Mouse (Mus musculus) ES-CJ7 (cell line): ENCODE results near the gene Aebp2.
A peak's percentile ranks its signal among the peaks of the same experiment; 100 is the strongest.

Experiments used
- DNase-seq: peaks from one replicate; pipeline ENCODE4 v3.0.0; 2011; ENCODE audit warnings: low read depth, low spot score

Aebp2 gene

DNA sequence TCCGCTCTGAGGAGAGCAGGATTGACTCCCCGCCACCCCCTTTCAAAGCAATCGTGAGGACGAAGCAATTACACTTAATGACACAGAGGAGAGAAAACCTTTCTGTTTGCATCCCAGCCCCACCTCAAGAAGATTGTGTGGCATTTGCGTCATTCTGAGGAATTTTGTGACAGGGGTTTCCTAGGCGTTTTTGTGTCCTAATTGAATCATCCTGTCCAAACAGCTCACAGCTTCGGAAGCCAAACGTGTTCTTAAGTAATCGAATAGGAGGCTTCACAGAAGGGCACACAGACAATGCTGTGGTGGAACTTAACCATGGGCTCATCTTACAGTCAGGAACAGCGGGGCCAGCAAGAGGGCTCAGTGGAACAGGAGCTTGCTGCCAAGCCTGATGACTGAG, 15.9 kb upstream of the Aebp2 start:
- peak; percentile 52 for DNase-seq

DNA sequence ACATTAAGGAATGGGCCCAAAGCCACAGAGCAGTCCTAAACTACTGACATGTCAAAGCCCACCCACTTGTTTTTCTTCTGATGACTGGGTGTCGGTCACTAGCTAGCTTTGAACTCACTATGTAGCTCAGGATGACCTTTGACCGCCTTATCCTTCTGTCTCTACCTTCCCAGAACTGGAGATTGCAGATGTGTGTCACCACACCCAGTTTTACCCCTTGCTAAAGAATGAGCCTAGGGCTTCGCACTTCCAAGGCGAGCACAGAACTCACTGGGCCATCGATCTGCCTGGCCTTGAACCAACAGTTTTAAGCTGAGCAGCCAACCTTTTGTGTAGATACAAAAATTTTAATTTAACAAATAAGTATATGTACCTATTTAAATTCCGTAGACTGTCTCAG, 13.8 kb upstream of the Aebp2 start:
- DNase-seq: peak; percentile 93

DNA sequence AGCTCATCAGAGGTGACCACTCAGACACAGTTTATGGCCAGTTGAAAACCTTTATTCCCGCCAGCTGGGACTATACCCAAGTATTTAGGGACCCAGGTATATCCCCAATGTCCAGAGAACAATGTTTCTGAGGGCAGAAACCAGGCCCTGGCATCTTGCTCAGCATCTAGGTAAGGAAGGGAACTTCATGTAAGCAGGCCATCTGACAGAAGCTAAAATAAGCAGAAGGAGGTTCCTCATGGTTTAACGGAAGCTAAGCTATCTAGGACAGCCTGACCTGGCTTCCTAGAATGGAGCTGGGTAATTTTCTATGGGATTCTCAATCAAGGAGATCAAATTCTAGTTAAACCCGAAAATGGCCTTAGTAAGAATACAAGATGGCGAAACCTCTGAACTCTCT, 12.9 kb upstream of the Aebp2 start:
- no peak for DNase-seq

DNA sequence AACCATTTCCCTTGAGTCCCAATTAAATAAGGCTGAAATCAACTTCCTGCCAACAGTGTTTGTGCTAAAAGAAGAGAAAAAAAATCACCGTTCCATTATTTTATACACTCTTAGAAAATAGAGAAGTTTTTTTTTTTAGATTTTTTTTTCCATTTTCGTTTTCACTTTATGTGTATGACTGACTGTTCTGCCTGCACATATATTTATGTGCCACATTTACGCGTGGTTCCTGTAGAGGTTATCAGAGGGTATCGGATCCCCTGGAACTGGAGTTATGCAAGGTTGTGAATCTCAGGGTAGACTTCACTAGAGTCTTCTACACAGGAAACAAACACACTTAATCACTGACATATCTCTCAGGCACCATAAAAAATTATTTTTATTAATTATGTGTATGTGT, 12.3 kb upstream of the Aebp2 start:
- no peak for DNase-seq

DNA sequence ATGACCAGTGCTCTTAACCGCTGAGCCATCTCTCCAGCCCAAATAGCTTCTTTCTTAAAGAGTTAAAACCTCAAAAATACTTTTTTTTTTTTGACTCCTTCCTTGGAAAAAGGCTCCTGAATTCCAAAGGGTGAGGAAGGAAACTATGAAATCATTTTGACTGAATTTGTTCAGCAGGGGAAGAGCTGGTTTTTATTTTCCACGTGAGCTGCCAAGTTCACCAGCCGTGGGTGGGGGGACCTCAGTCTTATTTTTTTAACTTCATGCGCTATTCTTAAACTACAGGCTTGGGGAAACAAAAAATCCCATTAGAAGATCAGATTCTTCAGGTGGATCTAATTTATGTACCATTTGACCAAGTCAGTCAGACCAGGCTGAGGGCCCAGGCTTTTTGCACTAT, 11.2 kb upstream of the Aebp2 start:
- no peak for DNase-seq

DNA sequence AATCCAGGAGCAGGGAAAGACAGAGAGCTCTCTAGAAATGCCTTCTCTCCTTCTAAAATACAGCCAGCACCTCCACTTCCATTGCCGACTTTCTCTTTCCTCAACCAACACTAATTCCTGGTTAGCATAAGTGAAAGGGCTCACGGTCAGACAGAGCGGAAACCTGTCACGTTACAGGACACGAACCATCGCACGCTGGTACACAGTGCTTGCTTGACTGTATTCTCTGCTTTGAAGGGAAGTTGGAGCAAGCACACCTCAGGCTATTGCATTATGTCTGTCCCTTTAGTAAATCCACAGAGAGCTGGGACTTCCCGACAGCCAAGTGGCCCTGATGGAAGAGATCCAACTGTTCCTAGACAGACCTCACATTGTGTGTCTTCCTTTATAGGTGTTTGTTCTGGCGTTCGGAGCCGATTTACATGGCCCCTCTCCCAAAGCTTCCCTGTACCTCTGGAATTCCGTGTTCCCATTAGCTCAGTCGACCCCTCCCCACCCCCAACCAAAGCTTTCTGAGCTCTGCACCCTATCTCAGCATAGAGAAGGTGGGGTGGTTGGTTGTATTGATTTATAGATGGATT, 10.5 kb upstream of the Aebp2 start:
- no peak for DNase-seq

DNA sequence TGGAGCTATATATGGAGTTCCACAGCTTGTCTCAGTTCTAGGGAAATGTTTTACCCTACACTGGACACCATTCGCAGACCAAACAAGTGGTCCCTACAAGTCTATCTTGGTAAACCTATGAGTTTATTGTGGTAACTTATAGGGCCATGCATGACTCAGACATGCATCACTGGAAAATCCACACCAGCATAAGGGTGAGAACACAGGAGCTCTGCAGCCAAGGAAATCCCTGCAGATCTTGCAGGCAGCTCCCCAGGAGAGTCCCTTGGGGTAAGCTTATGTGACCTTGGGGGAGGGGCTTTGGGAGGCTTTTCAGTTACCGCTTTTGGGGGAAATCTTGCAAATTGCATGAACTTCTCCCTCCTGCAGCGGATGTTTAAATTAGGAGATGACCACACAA, 8.6 kb upstream of the Aebp2 start:
- DNase-seq: no peak

DNA sequence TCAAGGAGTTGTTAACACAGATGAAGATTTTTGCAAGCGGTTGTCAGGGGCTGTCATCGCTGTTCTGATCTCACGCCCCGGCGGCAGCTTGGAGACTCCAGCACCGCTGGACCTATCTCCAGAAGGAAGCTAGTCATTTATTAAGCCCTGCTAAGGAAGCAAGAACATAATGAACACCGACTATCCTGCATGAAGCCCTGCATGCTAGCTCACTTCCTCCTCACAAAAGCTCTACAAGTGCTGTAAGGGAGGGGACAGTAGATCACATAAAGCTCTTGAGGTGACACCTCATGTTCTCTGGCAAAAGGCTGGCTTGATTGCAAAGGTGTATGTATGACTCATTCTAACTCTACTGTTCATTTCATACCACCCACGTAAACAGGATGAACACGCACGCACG, 7.8 kb upstream of the Aebp2 start:
- DNase-seq: no peak

DNA sequence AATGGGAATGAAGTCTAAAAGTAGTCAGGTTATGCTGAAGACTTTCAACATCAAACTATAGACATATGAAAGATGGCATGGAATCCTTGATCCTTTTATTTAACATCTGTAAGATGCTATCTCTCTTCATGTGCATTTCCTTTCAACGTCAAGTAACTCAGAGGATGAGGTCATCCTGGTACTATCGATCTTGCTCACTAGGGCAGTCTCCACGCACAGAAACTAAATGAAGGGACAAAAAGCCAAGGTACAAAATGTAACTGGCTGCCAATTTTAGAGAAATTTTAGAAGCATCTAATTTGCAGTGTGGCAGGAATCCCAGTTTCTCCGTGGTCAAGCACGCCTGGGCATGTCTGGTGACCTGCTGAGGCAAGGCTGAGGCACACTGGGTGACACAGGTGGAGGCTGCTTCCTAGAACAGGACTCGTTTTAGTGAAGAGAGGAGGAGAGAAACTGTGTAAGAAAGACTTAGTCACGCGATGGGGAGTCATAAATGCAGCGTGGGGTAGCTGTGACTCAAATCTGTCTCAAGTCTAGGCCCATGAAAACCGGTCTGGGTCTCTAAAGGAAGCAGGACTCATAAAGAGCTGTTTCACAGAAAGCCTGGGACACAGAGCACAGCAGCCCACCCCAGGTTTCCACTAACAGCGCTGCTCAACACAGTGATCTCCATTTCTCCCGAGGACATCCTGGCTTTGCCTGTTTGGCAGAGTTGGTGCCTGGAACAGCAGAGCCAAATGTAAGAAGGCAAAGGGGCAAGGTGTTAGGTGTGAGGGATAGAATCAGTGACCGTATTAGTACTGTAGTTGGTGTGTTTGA, 1.7 kb upstream of the Aebp2 start:
- peak; percentile 50 for DNase-seq

DNA sequence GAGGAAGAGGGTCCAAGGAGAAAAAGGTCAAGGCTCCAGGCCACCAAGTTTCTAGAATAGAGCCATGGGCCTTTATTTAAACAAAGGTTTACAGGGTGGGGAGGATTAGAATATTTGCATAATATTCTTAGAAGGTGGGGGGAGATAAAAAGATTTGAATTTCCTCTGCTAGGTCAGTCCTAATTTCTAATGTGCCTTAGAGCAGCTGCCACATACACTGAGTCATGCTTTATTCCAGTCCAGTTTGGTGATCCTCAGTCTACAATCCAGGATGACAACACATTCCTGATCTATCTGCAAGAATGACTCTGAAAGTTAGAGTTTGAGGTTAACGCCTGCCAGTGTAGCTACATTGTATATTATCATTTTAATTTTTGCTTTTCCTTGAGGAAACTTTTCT, 841 bp upstream of the Aebp2 start:
- no peak for DNase-seq

DNA sequence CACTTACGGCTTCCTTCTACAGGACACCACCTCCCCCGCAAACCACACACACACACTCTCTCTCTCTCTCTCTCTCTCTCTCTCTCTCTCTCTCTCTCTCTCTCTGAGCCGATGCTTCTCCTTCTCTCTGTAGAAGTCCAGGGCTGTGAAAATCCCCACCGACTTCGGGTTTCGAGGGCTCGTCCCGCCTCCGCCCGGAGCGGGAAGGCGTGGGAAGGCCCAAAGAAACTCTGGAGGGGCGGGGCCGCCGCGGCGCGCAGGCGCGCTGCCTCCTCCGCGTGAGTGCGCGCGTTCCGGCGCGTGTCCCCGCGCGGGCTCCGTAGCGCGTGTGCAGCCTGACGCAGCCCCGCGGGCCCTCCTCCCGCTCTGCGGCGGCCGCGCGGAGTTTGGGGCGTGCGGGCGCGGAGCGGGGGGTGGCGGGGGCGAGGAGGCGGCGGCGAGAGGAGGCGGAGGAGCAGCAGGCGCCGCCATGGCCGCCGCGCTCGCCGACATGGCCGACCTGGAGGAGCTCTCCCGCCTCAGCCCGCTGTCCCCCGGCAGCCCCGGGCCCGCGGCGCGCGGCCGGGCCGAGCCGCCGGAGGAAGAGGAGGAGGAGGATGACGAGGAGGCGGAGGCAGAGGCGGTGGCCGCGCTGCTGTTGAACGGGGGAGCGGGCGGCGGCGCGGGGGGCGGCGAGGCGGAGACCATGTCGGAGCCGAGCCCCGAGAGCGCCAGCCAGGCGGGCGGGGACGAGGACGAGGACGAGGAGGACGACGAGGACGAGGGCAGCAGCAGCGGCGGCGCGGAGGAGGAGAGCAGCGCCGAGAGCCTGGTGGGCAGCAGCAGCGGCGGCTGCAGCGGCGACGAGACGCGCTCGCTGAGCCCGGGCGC, 998 bp downstream of the Aebp2 start:
- DNase-seq: peak; percentile 92

DNA sequence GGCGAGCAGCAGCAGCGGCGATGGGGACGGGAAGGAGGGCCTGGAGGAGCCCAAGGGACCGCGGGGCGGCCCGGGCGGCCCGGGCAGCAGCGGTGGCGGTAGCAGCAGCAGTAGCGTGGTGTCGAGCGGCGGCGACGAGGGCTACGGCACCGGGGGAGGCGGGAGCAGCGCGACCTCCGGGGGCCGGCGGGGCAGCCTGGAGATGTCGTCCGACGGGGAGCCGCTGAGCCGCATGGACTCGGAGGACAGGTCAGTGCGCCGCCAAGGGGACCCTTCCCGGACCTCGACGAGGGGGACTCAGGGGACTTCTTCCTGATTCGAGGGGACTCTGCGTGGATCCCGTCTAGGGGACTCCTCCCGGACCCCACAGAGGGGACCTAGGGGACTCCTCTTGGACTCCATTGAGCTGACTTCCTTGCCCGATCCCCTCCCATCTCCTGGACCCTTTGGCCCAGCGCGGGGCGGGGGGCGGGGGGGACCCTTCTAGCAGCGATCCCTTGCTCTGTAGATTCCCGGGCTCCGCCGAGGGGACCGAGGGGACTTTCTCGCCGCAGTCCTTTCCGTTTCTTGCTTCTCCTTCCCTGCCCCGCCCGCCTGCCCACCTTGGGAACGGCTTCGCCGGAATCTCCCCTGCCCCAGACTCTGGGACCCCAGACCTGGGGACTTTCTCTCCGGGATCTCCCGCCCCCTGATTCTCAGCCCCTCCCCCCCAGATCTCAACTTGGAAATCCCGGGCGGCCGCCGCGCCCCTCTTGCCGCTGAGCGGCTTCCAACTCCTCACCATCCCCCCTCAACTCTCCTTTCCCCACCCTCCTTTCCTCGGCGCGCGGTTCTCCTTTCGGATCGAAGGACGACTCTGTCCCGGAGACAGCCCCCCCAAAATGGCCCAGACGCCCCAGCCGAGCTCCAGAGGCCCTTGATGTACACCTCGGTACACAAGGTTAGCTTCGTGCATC, 1.9 kb downstream of the Aebp2 start:
- peak; percentile 64 for DNase-seq

DNA sequence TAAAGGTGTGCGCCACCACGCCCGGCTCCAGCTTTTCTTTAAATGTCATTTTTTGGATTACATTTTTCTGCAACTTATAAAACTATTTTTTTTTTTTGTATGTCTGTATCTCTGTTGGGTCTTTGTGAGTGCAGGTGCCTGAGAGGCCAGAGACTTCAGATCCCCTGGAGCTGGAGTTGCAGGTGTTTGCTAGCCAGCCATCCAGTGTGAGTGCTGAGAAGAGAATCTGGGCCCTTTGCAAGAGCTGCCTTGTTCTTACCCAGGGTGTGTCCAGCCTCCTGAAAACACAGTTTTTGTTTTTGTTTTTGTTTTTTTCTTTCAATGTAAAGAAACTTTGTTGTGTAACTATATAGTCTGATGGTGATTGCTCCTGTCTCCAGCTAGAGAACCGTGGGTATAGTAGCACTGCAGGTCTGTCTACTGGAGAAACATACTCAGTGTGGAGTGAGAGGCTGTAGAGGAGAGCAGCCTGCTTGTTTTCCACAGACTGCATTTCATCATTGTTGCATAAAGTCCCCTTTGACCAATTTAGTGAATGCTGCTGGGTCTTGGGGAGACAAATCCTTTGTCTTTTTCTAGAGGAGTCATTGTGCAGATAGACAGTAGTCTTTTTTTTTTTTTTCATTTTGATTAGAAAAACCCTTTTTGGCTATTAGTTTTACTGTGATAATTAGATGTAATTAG, 6.9 kb downstream of the Aebp2 start:
- DNase-seq: no peak

DNA sequence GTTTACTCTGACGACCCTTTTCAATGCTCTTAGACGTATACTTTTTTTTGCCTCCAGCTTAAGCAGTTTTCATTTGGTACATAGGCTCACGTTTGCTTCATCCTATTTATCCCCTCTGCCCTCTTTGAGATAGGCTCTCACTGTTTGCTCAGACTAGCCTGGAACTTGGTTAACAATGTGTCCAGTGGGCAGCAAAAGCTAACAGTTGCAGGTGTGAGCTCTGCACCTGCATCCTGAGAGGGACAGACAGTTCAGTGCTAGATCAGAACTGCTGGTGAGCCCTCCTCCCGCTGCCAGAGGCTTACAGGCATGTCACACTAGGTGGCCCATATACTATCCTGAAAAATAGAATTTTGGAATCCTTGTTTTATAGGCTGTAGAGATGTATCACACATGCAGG, 7.8 kb downstream of the Aebp2 start:
- DNase-seq: no peak

DNA sequence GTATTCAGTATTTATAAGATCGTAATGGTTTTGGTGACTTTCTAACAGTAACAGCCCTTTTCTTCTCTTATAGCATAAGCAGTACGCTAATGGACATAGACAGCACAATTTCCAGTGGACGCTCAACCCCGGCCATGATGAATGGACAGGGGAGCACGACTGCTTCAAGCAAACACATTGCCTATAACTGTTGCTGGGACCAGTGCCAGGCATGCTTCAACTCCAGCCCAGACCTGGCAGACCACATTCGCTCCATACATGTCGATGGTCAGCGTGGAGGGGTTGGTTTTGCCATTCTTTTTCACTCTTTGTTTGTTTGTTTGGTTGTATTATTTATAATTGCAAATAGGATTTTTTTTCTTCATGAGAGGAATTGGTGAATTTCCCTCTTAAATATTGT, 11.2 kb downstream of the Aebp2 start:
- no peak for DNase-seq

DNA sequence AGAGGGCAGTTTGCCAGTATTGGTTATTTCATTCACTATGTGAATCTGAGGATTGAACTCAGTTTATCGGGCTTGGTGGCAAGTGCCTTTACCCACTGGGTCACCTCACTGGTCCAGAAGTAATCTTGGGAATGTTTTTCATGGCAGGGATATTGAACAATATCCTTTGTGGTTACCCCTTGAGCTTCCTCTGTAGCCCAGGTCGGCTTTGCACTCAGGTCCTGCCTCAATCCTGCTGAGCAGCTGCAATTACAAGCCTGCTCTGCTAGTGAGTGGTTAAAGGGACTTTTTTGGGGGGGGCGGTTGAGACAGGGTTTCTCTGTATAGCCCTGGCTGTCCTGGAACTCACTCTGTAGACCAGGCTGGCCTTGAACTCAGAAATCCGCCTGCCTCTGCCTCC, 13.8 kb downstream of the Aebp2 start:
- DNase-seq: no peak

DNA sequence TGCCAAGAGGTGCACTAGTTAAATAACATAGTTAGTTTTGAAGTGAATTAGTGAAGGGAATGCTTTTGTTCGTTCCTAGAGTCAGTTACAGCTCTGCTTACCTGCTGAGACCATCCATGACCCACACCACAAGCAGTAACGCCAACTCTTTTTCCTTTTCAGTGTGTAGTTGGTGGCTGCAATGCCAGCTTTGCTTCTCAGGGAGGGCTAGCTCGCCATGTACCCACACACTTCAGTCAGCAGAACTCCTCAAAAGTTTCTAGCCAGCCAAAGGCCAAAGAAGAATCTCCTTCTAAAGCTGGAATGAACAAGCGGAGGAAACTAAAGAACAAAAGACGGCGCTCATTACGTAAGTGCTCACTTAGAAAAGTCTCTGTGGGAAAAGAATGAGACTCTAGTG, 19.5 kb downstream of the Aebp2 start:
- DNase-seq: no peak

DNA sequence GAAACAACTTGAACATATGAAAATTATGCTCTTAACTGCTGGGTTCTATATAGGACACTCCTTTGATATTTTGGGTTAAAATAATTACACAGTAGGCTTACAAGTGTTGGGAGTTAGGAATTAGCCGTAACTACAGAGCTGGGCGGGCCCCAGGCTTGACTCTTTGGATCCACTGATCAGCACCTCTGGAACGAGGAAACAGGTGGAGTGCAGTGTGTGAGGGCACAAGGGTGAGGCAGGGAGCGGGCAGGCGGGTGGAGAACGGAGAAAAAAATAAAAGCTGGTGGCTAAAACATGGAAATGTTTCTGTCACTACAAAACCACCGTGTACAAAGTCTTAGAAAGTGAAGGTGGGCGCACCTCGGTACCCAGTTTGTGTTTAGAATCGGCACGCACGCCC, 20.2 kb downstream of the Aebp2 start:
- no peak for DNase-seq

DNA sequence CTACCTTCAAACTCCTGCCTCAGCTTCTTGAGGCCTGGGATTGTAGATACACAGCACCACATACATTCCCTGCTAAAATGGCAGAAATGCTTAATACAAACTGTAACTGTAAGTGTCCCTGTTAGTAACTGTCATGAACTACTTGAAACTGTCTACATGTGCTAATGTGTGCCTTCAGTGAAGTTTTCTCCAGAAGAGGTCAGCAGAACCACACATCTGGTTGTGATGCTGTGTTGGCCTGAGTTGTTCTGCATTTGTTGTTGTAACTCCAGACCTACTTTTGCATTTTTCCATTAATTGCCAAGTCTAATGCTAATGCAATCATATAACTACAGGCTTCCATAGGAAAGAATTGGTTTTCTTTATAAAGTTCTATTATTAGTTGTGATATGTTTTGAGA, 23.5 kb downstream of the Aebp2 start:
- no peak for DNase-seq

DNA sequence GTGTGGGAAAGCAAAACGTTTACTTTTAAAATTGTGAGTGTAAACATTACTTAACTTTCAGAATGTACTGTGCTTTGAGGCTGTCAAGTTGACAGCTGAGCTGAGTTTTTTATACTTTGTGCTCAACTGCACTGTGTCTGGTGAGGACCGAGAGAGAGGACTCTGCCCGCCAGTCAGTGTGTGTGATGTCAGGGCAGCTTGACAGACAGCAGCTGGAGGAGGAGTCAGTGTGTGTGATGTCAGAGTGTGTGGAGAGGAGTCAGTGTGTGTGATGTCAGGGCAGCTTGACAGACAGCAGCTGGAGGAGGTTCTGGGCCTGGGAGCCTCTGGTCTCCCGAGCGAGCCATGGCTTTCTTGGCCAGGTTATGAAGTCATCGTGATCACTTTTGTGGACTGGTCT, 24.4 kb downstream of the Aebp2 start:
- DNase-seq: no peak

DNA sequence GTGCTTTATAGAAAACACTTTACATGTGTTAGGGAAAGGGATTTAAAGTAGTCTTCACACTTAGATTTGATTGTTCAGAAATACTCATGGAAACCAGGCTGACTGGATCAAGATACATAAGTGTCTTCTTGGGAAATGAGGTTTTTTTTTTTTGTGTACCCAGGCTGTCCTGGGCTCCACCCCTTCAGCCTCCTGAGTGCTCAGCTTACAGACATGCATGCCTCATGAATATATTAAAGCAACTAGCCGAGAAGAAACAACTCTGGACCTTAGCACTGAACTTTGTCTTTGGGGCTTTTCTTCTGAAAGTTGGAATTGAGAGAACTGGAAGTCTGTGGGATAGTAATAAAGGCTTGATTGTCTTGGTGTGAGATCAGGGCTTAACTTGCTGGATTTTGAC, 27.3 kb downstream of the Aebp2 start:
- DNase-seq: no peak
